Mouse (Mus musculus) liver, postnatal 0 days (tissue): ENCODE results near the gene Map3k4.

Experiments used
- CTCF ChIP-seq: sonication (generic); IDR thresholded peaks from 2 replicates; pipeline ENCODE4 v1.5.1; 2016; ENCODE audit warnings: antibody characterized with exemption, low read depth
- EP300 ChIP-seq: IDR thresholded peaks from 2 replicates; pipeline ENCODE4 v1.6.1; 2016; ENCODE audit warnings: antibody characterized with exemption, low read depth, mild to moderate bottlenecking

GRCm38 (mm10) chr17:12351564-12351963 lies 33.0 kb upstream of the Map3k4 start:
- no peak for TF ChIP-seq CTCF
- no peak for TF ChIP-seq EP300
